Mouse (Mus musculus) lung, postnatal 25 days (tissue): ENCODE measurements around the gene 1700017N19Rik.

Experiments used
- DNase-seq: peaks from one replicate; pipeline ENCODE4 v3.0.0; 2022; ENCODE audit warnings: low spot score

Gene 1700017N19Rik

DNA sequence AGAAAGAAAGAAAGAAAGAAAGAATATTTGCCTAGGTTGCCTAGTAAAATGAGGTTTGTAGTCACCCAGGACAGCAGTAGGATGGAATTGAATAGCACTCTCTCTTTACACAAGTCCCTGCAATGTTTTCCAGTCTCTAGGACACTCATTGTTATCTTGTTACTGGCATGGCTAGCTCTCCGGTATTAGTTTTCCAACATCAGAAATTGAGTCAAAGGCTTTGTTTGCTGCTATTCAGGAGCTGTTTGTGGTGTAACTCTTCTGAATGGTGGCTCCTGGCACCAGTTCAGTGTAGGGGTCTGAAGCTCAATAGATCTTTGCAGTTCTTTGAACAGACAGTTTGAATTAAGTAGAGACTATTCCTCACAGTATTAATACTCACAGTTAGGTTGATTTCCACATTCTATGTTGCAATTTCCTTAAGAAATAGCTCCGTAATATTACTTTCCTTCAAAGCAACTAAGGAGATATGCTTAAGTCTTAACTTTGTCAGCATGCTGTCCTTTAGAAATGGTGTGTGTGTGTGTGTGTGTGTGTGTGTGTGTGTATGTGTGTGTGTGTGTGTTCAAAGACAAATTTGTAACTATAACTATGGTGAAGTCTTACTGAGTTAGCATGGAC lies 71.8 kb downstream of the 1700017N19Rik start:
- DNase-seq, result no peak
